Mouse (Mus musculus) mouse embryonic stem cell (cell line): ENCODE measurements around the gene Bnipl.

Experiments
- in situ Hi-C, 2 experiments: fragments of 300-500 bp; cut with MboI; formaldehyde crosslinking; loops; 1 replicate in 1 of 2; 3 replicates in 1 of 2; pipeline ENCODE4 v1.14.3; 2019 to 2020; ENCODE audit warnings: low sequenced_read_pairs in 2 of 2, low pct_unique_long_range_greater_than_20kb in 1 of 2, mixed read lengths in 1 of 2; ENCODE audit not compliant: unreplicated experiment in 1 of 2

The Bnipl gene

GRCm38 (mm10) chr3:95250783-95251424 is at the start of gene Bnipl:
Gene Bnipl, minus strand, starts transcription at chr3:95251193.
- in situ Hi-C loops, result no loop called here

- in situ Hi-C loops, result no loop called here
These were observed 47.0 kb upstream of the Bnipl start for GRCm38 (mm10) chr3:95298018-95298417.

- in situ Hi-C loops, result no loop called here
These were observed 45.1 kb upstream of the Bnipl start for GRCm38 (mm10) chr3:95296103-95296469.

GRCm38 (mm10) chr3:95295321-95296102 is 44.5 kb upstream of the Bnipl start:
- in situ Hi-C loops, result no loop called here

GRCm38 (mm10) chr3:95294718-95295117 is 43.7 kb upstream of the Bnipl start:
- in situ Hi-C loops, result no loop called here

GRCm38 (mm10) chr3:95294316-95294715 is 43.3 kb upstream of the Bnipl start:
- in situ Hi-C loops, result no loop called here

- in situ Hi-C loops, result no loop called here
These were observed 42.5 kb upstream of the Bnipl start for GRCm38 (mm10) chr3:95293537-95293936.

GRCm38 (mm10) chr3:95292899-95293298 is 41.9 kb upstream of the Bnipl start:
- in situ Hi-C loops, result no loop called here

- in situ Hi-C loops, result no loop called here
These were observed 40.0 kb upstream of the Bnipl start for GRCm38 (mm10) chr3:95291041-95291440.

GRCm38 (mm10) chr3:95290156-95290555 is 39.2 kb upstream of the Bnipl start:
- in situ Hi-C loops, result no loop called here

- in situ Hi-C loops, result no loop called here
These were observed 38.4 kb upstream of the Bnipl start for GRCm38 (mm10) chr3:95289419-95289818.

- in situ Hi-C loops, result no loop called here
These were observed 36.5 kb upstream of the Bnipl start for GRCm38 (mm10) chr3:95287541-95287940.

- in situ Hi-C loops, result no loop called here
These were observed 35.5 kb upstream of the Bnipl start for GRCm38 (mm10) chr3:95286510-95286909.

GRCm38 (mm10) chr3:95286011-95286410 is 35.0 kb upstream of the Bnipl start:
- in situ Hi-C loops, result no loop called here

GRCm38 (mm10) chr3:95285390-95285789 is 34.4 kb upstream of the Bnipl start:
- in situ Hi-C loops, result no loop called here

- in situ Hi-C loops, result no loop called here
These were observed 33.7 kb upstream of the Bnipl start for GRCm38 (mm10) chr3:95284501-95285281.

GRCm38 (mm10) chr3:95284062-95284461 is 33.1 kb upstream of the Bnipl start:
- in situ Hi-C loops, result no loop called here

GRCm38 (mm10) chr3:95283589-95283941 is 32.6 kb upstream of the Bnipl start:
- in situ Hi-C loops, result no loop called here

- in situ Hi-C loops, result no loop called here
These were observed 32.0 kb upstream of the Bnipl start for GRCm38 (mm10) chr3:95282865-95283588.
